Mouse (Mus musculus) forebrain, embryonic 12.5 days (tissue): ENCODE measurements at regions not wholly inside any gene's neighbourhood (a gene's known extent, or its start where the extent isn't known, plus 50 kb on each side); places are given as distances from the start of the nearest gene placed in this dataset.
A peak's percentile ranks its signal among the peaks of the same experiment; 100 is the strongest.

Experiments used
- ATAC-seq: fragments of 200-750 bp; cut with Nextera tagmentation; 2 replicates; pipeline ENCODE4 v1.8.0; 2017; ENCODE audit warnings: moderate TSS enrichment; ENCODE audit not compliant: low FRiP score
- H3K27ac ChIP-seq: fragments of 300-500 bp; sonication (generic); 2 replicates; pipeline ENCODE4 v1.5.1; 2016; ENCODE audit warnings: mild to moderate bottlenecking
- H3K27me3 ChIP-seq: fragments of 300-500 bp; sonication (generic); 2 replicates; pipeline ENCODE4 v1.6.1; 2016; ENCODE audit warnings: mild to moderate bottlenecking
- H3K36me3 ChIP-seq: fragments of 300-500 bp; sonication (generic); replicated peaks from 2 replicates; pipeline ENCODE4 v1.6.1; 2016; ENCODE audit warnings: mild to moderate bottlenecking
- H3K4me1 ChIP-seq: fragments of 300-500 bp; sonication (generic); 2 replicates; pipeline ENCODE4 v1.6.1; 2016
- H3K4me2 ChIP-seq: fragments of 300-500 bp; sonication (generic); 2 replicates; pipeline ENCODE4 v1.6.1; 2016; ENCODE audit warnings: mild to moderate bottlenecking, moderate library complexity
- H3K4me3 ChIP-seq: fragments of 300-500 bp; sonication (generic); replicated peaks from 2 replicates; pipeline ENCODE4 v1.5.1; 2016; ENCODE audit warnings: mild to moderate bottlenecking
- H3K9ac ChIP-seq: fragments of 300-500 bp; sonication (generic); 2 replicates; pipeline ENCODE4 v1.6.1; 2016; ENCODE audit warnings: mild to moderate bottlenecking
- H3K9me3 ChIP-seq: fragments of 300-500 bp; sonication (generic); 2 replicates; pipeline ENCODE4 v1.6.1; 2016
- WGBS: fragments of 180-500 bp; shearing (Covaris S2); methylation state at CpG from one replicate; pipeline ENCODE4 v1.1.7; 2016; 5-methylcytosine and 5-hydroxymethylcytosine counted together

DNA sequence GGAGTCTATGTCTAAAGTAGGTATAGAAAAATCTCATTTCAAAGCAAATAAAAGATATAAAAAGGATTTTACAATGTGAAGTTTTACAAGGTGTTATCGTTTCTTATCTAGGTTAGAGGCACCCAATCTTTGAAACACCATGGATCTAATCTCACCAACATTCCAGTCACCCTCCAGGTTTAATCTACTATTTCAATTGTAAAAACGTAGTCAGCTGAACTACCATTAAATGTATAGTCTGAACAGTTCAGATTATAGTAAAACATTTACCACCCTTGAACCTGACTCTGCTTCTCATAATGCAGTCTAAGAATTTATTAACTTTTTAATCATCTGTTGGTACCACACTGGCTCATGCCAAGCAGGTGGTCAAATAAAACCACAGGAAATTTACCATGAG, 259.5 kb upstream of the Defb41 start:
- WGBS = 86% methylated on average over 2 of the region's 2 CpGs
- no peak overlapping the region for H3K4me2 ChIP-seq
- no peak overlapping the region for H3K27ac ChIP-seq
- H3K4me3 ChIP-seq = no peak overlapping the region
- no peaks in the 10 kb centered on the region for H3K36me3 ChIP-seq
- no peaks in the 10 kb centered on the region for H3K27me3 ChIP-seq
- ATAC-seq = no peak
- no peaks in the 10 kb centered on the region for H3K4me1 ChIP-seq
- no peak overlapping the region for H3K9ac ChIP-seq
- no peaks in the 10 kb centered on the region for H3K9me3 ChIP-seq

DNA sequence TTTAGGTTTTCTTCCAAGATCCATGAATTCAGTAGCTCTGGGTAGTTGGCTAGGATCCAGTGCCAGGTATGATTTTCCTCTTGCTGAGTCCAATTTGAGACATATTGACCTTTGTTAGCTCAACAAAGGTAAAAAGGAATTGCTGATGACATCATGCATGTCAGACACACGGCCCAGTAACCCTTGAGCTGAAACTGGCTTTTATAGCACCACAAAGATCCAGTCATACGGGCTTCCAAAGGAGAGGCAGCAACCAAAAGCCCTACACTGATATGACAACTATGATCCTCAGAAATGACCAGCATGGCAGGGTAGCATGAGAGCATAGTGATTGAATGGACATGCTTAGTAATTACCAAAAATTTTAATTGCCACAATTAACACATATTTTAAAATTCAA, 258.0 kb upstream of the Defb41 start:
- Histone ChIP-seq H3K4me1 (no peaks in the 10 kb centered on the region), H3K27me3 (no peaks in the 10 kb centered on the region), H3K36me3 (no peaks in the 10 kb centered on the region), H3K4me2 (no peak overlapping the region), H3K4me3 (no peak overlapping the region), H3K9me3 (no peaks in the 10 kb centered on the region), H3K9ac (no peak overlapping the region), H3K27ac (no peak overlapping the region)
- 68% methylated on average over 2 of the region's 2 CpGs for WGBS
- ATAC-seq = no peak

DNA sequence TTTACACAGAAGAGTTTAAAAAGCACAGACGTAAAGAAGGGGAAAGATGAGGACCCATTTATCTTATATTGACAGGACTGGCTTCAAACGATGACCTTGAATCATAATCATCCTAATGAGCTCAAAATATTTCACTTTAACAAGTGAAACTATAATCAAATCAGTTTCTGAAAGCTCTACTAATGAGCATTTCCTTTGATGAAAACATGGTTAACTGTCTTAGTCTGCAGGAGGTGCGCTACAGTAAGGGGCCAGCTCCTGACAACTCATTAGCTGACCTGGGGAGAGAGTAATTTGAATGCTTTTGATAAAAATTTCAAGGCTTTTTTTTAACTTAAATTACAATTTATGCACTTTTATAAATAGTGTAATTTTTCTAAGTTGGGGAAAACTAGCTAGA, 247.8 kb upstream of the Defb41 start:
- H3K9ac ChIP-seq = no peak overlapping the region
- no peaks in the 10 kb centered on the region for H3K9me3 ChIP-seq
- H3K4me3 ChIP-seq = no peak overlapping the region
- no peaks in the 10 kb centered on the region for H3K36me3 ChIP-seq
- 52% methylated on average over 3 of the region's 3 CpGs for WGBS
- no peaks in the 10 kb centered on the region for H3K27me3 ChIP-seq
- H3K4me1 ChIP-seq = no peaks in the 10 kb centered on the region
- no peak overlapping the region for H3K27ac ChIP-seq
- H3K4me2 ChIP-seq = no peak overlapping the region
- ATAC-seq = no peak

DNA sequence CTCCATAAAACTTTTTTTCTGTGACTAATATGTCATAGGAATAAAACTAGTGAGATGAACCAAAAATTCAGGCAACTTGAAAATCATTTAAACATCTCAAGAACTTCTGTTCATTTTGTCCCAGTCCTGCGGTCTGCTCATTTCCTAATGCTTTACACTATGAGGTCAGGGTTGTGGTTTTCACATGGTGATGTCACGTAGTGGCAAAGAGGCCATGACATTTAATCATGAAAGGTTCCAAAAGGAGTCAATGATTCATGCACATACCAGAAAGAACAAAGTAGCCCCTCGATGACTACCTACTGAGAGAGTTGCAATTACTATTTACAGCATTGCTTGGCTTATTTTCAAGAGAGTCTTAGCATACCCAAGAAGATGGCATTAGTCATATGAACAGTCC, 233.6 kb upstream of the Defb41 start:
- H3K27ac ChIP-seq = no peak overlapping the region
- no peak for ATAC-seq
- no peak overlapping the region for H3K9ac ChIP-seq
- H3K27me3 ChIP-seq = no peaks in the 10 kb centered on the region
- WGBS = 77% methylated on average over 3 of the region's 3 CpGs
- H3K4me3 ChIP-seq = no peak overlapping the region
- H3K36me3 ChIP-seq = no peaks in the 10 kb centered on the region
- no peaks in the 10 kb centered on the region for H3K4me1 ChIP-seq
- no peaks in the 10 kb centered on the region for H3K9me3 ChIP-seq
- no peak overlapping the region for H3K4me2 ChIP-seq

DNA sequence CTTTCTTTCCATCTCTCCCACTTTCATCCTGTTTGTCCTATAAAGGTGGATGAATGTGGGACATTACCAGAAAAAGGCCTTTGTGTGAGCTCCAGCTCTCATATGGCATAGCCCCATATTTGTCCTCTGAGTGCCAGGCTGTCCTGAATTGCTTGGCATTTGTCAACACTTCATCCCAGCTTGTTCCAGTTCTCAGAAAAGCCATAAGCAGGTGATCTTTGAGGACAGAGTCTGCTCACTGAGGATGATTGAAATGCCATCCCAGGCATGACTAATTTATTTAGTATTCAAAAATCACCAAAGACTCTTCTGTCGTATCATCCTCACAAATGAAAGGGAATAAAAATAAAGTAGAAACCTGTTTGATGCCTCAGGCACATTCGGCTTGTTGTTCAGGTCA, 203.6 kb upstream of the Defb41 start:
- H3K9ac ChIP-seq = no peak overlapping the region
- no peak overlapping the region for H3K4me3 ChIP-seq
- no peak for ATAC-seq
- no peaks in the 10 kb centered on the region for H3K9me3 ChIP-seq
- H3K27me3 ChIP-seq = no peaks in the 10 kb centered on the region
- WGBS = 83% methylated on average over 2 of the region's 2 CpGs
- H3K4me2 ChIP-seq = no peak overlapping the region
- H3K36me3 ChIP-seq = no peaks in the 10 kb centered on the region
- H3K4me1 ChIP-seq = peaks cover 4% of the 10 kb centered on the region
- no peak overlapping the region for H3K27ac ChIP-seq

DNA sequence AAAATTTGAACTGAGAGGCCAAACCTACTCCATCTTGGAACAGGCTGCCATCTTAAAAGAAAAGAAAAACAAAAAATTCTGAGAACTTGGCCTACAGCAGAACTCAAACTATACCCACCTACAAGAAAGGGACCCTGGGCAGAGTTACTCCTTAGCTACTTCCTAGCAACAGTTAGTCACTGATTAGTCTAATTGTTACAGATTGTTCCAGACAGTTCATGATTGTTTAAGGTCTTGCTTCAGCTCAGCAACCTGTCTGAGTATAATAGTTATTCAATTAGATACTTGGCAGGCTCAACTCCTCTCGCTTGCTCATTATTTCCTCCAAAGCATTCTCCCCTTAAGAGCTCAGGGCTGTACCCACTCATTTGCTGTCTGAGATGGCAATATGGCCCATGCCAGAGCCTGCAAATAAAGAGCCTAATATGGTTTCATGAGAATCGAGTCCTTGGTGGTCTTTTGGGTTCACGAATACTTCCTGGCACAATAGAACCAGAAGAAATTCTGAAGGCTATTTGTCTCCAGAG, 200.4 kb upstream of the Defb41 start:
- 63% methylated on average over 3 of the region's 3 CpGs for WGBS
- ATAC-seq = peak; percentile 67; the same call in 1 of the 2 replicates

DNA sequence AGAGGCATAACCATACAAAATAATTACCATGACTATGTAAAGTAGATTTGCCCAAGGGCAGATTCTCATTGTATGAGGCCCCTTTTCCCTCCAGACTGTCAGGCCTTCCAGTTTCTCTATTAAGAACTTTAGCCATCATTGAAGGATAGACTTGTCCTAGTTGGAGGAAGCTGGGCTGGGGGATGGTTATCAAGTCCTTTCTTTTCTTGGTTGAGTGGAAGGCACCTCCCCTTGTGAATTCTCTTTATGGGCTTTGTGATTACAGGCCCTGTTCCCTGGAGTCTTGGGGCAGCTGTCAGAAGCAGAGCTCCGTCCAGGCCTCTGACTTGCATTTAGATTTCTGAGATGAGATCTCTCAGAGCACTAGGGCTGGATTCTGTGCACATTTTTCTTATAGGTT, 198.3 kb upstream of the Defb41 start:
- WGBS = 17% methylated on average over 1 of the region's 1 CpGs
- no peak for ATAC-seq
- H3K4me1 ChIP-seq = peaks cover 9% of the 10 kb centered on the region
- H3K4me2 ChIP-seq = no peak overlapping the region
- H3K27me3 ChIP-seq = no peaks in the 10 kb centered on the region
- no peak overlapping the region for H3K9ac ChIP-seq
- no peak overlapping the region for H3K4me3 ChIP-seq
- H3K9me3 ChIP-seq = no peaks in the 10 kb centered on the region
- no peak overlapping the region for H3K27ac ChIP-seq
- no peaks in the 10 kb centered on the region for H3K36me3 ChIP-seq

More for the DNA sequence above, 200.4 kb upstream of the Defb41 start:
- Histone ChIP-seq H3K27me3 (no peaks in the 10 kb centered on the region), H3K9me3 (no peaks in the 10 kb centered on the region), H3K36me3 (no peaks in the 10 kb centered on the region), H3K27ac (no peak overlapping the region), H3K4me3 (no peak overlapping the region), H3K4me1 (peaks cover 9% of the 10 kb centered on the region), H3K4me2 (no peak overlapping the region), H3K9ac (no peak overlapping the region)

DNA sequence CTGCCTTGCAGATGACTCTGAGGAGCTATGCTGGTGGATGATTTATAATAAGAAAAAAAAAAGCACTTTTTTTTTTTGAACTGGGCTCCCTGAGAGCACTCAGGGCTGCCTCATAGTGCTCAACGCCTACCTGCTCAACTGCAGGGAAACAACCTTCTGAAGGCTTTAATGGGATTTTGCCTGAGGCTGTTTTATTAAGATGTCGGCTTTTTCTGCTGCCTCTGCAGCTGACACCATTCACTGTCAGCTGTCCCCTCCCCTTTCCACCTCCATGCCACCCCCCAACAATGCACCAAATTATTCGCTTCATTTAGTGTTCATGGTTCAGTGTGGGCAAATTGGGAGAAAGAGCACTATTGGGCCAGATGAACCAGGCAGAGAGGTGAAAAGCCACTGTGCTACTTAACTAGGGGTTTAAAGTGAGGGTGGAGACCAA, 151.4 kb upstream of the Defb41 start:
- no peak overlapping the region for H3K4me3 ChIP-seq

DNA sequence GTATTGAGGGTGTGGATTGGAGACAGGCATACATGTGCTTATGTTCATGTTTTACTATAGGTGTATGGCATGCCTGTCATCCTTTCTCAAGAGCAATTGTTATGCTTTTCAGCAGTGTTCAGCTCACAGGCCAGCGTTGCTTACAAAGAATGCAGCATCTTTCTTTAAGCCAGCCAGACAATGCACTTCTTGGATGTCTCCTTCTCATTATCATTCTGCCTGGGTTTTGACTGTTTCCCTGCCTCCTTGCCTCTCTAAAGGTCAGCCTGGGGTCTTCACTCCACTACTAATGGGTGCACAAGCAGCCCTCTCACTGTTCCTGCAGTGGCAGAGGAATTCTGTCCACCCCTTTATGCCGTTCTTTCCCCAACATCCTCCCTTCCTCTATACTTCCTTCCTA, 150.9 kb upstream of the Defb41 start:
- no peaks in the 10 kb centered on the region for H3K27me3 ChIP-seq
- peak; percentile 43; the same call in 1 of the 2 replicates for ATAC-seq
- no peak overlapping the region for H3K9ac ChIP-seq
- peaks cover 12% of the 10 kb centered on the region for H3K4me1 ChIP-seq
- no peaks in the 10 kb centered on the region for H3K36me3 ChIP-seq
- peak overlapping the region; percentile 69 for H3K27ac ChIP-seq
- no peak overlapping the region for H3K4me3 ChIP-seq
- H3K4me2 ChIP-seq = no peak overlapping the region
- 7% methylated on average over 2 of the region's 2 CpGs for WGBS
- H3K9me3 ChIP-seq = no peaks in the 10 kb centered on the region

More for the DNA sequence above, 151.4 kb upstream of the Defb41 start:
- Histone ChIP-seq H3K9me3 (no peaks in the 10 kb centered on the region), H3K27ac (peak overlapping the region; percentile 69), H3K9ac (no peak overlapping the region), H3K4me1 (peaks cover 12% of the 10 kb centered on the region), H3K4me2 (no peak overlapping the region), H3K27me3 (no peaks in the 10 kb centered on the region), H3K36me3 (no peaks in the 10 kb centered on the region)
- 9% methylated on average over 3 of the region's 3 CpGs for WGBS
- ATAC-seq = peak; percentile 87

DNA sequence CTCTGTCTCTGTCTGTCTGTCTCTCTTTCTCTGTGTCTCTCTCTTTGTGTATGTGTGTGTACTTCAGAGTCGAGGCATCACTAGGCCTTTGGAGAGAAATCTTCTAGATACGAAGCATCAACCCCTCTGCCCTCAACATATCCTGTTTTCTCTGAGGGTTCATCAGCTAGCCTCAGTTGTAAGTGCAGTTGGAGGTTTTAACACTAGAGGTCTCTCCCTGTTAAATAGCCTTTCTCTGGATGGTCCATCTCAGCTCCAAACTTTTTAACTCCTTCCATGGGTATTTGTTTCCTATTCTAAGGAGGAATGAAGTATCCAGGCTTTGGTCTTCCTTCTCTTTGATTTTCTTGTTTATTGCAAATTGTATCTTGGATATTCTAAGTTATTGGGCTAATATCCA, 147.8 kb upstream of the Defb41 start:
- H3K36me3 ChIP-seq = no peaks in the 10 kb centered on the region
- H3K9me3 ChIP-seq = no peaks in the 10 kb centered on the region
- H3K4me1 ChIP-seq = peaks cover 12% of the 10 kb centered on the region
- H3K9ac ChIP-seq = no peak overlapping the region
- 69% methylated on average over 2 of the region's 2 CpGs for WGBS
- no peaks in the 10 kb centered on the region for H3K27me3 ChIP-seq
- H3K4me3 ChIP-seq = no peak overlapping the region
- no peak overlapping the region for H3K27ac ChIP-seq
- no peak for ATAC-seq
- no peak overlapping the region for H3K4me2 ChIP-seq

DNA sequence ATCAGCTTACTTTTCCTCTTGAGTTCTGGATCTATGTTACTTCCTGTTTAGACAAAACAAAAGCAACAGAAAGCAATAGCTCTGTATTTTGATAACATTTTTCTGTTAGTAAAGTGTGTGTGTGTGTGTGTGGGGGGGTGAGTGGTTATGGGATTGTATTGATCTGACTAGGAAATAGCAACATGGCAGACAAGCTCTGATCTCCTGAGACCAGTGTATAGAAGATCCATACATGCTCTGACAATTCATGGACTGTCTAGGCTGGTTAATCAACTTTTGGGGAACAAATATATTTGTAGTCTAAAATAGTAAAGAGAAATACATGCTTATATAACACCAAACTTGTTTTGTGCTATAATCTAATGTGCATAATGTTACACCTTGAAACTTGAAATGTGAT, 124.7 kb upstream of the Defb41 start:
- Histone ChIP-seq H3K4me3 (no peak overlapping the region), H3K9me3 (no peaks in the 10 kb centered on the region), H3K9ac (no peak overlapping the region), H3K36me3 (no peaks in the 10 kb centered on the region), H3K27me3 (no peaks in the 10 kb centered on the region), H3K4me2 (no peak overlapping the region), H3K4me1 (no peaks in the 10 kb centered on the region), H3K27ac (no peak overlapping the region)
- no peak for ATAC-seq

DNA sequence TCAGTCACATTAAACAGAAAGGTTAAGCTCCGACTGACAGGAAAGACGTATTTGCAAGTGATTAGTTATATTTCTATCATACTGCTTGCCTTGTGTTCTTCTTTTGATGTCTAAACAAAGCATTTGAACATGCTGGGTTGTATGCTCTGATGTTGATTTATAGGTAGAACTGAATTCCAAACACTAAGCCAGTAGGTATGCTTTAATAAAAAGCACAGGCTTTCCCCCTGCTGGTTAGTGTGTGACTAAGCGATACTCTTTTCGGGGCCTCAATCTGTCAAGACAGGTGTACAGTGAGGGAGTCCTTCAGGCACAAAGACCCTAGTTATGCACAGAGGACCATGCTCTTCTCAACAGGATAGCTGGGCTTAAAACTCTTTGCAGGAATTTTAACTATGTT, 119.1 kb upstream of the Defb41 start:
- WGBS = 67% methylated on average over 4 of the region's 4 CpGs
- Histone ChIP-seq H3K4me3 (no peak overlapping the region), H3K4me2 (no peak overlapping the region), H3K9ac (no peak overlapping the region), H3K9me3 (no peaks in the 10 kb centered on the region), H3K27ac (no peak overlapping the region), H3K27me3 (no peaks in the 10 kb centered on the region), H3K36me3 (no peaks in the 10 kb centered on the region), H3K4me1 (no peaks in the 10 kb centered on the region)
- no peak for ATAC-seq

DNA sequence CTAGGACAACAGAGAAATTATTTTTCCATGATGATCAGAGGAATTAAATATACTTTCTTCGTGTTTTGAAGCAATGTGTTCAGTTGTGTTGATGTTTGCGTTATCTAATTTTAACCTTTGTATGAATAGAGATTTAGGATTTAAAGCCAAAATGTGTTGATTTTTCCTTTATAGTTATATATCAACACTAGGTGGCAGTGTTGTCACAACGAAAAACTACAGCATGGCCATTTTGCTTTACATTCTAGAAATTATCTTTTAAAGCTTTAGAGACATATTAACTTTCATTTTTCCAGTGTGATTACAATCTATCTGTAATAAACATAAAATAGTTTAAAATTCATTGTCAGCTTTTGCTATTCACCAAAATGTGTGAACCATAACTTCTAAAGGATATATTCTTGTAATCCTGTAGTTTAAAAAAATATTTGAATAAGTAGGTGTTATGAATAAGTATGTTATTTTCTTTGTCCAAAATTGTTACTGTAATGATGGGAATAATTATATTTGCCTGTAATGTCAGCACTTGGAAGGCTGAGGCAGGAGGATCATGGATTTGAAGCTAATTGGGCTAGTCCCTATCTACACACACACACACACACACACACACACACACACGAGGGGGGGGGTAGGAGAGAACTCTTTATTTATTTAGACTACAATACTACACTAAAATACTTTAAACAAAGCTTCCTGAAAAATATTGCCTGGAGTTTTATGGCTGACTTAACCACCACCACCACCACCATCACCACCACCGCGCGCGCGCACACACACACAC, 95.2 kb upstream of the Defb41 start:
- H3K27ac ChIP-seq = no peak overlapping the region
- H3K4me3 ChIP-seq = no peak overlapping the region
- no peaks in the 10 kb centered on the region for H3K4me1 ChIP-seq
- no peak overlapping the region for H3K4me2 ChIP-seq
- ATAC-seq = no peak
- H3K27me3 ChIP-seq = no peaks in the 10 kb centered on the region
- 63% methylated on average over 8 of the region's 9 CpGs for WGBS
- no peaks in the 10 kb centered on the region for H3K36me3 ChIP-seq
- no peaks in the 10 kb centered on the region for H3K9me3 ChIP-seq
- H3K9ac ChIP-seq = no peak overlapping the region
